Mouse (Mus musculus) lung, postnatal 14 days (tissue): Measurements from ENCODE around the gene Trim56.
"Not testable (repeated sequence)": the region's sequence is repeated elsewhere in the genome, so short reads cannot be mapped to it uniquely, and the experiment has no call there.

ENCODE experiments used
- DNase-seq: peaks from one replicate; pipeline ENCODE4 v3.0.0; 2021

Gene Trim56

DNA sequence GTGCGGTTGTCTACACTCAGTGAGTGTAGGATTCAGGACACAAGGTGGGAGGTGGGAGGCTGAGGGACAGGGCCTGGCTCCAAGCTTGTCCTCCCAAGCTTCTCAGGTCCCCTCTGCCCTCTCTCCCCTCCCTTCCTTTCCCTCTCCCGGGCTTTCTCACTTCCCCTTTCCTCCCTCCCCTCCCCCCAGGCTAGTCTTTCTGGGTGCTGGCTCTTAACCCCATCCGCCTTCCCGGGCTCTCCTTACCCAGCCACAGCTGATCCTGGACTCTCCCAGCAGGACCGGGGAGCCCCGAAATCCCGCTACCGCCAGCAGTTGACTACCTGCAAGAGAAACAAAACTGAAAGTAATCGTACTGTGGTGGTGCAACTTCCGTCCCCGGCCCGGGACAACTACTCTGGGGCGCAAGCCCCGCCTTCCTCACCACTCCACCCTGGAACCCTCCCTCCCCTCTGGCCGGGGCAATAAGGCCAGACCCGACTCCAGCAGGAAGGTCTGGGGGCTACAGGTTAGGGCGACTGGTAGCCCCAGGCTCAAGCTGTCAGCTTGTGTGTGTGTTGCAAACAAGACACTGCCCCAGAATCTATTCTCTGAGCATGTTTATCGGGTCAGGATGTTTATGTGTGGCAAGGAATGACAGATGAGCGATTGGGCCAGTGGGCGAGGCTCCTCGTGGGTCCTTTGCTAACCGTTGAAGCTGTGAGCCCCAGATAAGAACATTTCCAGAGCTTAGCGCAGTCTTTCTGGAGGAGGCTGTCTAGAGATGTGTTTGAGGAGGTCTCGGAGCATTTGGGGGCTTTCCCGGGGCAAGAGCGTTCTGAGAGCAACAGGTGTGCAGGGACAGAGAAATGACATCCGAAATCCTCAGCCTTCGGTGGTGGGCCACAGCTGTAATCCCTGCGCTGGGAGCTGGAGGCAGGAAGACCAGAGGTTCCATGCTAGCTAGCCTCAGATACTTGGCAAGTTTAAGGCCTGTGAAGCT, at the start of gene Trim56:
Gene Trim56 (minus strand): TSS at position 344 of the 982 bp plus-strand sequence.
- DNase-seq, result peak; percentile 86

DNA sequence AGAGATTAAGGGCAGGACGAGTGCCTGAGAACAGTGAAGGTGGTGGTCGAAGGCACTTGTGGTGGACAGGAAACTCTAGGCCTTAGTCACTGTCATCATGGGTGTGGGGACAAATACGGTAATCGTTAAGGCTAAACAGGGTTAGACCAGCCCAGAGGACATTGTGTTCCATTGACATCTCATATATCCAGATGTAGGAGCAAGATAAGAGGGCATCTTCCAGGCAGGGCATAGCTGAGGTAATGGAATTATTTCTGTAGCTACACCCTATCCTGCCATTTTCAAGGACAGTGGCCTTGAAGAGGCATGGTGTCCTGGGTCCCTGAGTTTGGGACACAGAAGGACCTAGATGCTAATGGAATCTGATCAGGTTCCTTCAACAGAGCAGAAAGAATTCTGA, 45.8 kb upstream of the Trim56 start:
- DNase-seq, result no peak

DNA sequence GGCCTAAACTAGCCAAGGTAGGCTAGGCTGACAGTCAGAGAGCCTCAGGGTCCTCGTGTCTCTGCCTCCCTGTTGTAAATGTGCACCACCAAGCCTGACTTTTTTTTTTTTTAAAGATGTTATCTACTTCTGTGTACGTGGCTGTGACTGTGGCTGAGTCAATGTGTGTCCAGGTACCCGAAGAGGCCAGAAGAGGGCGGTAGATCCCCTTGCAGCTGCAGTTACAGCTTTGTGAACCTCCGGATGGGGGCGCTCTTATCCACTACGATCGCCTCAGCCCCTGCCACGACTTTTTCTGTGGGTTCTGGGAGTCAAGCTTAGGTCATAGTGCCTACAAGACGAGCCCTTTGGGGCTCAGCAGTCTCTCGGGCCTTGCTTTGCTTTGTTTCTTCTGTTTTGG, 43.5 kb upstream of the Trim56 start:
- DNase-seq, result peak; percentile 57

DNA sequence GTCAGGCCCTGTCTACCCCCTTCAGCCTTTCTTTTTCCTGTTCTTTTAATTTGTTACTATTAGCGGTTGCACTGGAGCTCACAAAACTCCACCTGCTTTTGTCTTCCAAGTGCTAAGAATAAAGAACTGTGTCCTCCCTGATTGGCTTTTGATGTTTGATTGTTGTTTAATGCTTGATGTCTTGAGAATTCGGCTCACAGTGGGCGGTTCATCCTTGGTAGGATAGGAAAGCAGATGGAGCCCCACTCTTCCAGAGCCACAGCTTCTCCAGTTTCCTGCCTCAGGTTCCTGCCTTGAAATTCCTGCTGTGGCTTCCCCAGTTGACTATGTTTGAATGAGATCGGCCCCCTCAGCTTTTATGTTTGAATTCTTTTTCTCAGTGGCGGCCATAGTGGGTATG, 37.3 kb upstream of the Trim56 start:
- DNase-seq, result no peak

- DNase-seq, result no peak
These were observed 36.6 kb upstream of the Trim56 start for GRCm38 (mm10) chr5:137152623-137153022.

DNA sequence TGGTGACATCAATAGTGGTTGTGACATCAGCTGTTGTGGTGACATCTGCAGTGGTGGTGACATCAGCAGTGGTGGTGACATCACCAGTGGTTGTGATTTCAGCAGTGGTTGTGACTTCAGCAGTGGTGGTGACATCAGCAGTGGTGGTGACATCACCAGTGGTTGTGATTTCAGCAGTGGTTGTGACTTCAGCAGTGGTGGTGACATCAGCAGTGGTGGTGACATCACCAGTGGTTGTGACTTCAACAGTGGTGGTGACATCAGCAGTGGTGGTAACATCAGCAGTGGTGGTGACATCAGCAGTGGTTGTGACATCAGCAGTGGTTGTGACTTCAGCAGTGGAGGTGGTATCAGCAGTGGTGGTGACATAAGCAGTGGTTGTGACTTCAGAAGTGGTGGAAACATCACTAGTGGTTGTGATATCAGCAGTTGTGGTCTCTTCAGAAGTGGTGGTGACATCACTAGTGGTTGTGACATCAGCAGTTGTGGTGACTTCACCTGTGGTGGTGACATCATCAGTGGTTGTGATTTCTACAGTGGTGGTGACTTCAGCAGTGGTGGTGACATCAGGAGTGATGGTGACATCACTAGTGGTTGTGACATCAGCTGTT, 33.4 kb upstream of the Trim56 start, which contains the start of gene Muc3:
Gene Muc3 (minus strand): TSS at position 51 of the 611 bp plus-strand sequence.
- DNase-seq, result not testable (repeated sequence)

DNA sequence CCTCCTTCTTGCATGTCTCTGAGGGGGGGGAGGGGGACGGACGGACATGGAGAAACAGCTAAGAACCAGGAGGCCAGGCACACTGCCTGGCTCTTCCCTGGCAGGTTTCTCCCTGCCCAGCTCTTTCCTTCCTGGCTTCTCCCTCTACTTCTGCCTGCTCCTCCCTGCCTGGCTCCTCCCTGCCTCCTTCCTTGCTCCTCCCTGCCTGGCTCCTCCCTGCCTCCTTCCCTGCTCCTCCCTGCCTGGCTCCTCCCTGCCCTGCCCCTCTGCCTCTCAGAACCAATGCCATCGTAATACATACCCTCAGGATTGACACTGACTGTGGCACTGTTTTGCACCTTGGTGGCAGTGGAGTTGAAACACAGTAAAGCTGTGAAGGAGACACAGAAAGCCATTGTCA, 24.8 kb upstream of the Trim56 start:
- no peak for DNase-seq

DNA sequence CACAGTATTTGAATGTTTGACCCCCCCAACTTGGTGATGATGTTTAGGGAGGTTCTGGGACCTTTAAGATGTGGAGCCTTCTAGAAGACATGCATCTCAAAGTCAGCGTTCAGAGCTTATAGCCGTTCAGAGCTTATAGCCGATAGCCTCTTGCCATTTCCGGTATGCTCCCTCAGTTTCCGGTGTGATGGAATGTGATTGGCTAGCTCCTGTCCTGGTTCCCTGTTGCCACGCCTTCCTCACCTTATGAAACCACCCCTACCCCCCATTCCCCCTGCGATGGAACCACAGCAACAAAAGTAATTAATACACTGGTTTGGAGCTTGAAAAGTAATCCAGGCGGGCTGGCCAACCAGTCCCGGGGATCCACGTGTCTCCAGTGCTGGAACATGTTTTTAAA, 23.0 kb upstream of the Trim56 start:
- DNase-seq, result no peak

- peak; percentile 55 for DNase-seq
These were observed 18.9 kb upstream of the Trim56 start for GRCm38 (mm10) chr5:137134959-137135358.

DNA sequence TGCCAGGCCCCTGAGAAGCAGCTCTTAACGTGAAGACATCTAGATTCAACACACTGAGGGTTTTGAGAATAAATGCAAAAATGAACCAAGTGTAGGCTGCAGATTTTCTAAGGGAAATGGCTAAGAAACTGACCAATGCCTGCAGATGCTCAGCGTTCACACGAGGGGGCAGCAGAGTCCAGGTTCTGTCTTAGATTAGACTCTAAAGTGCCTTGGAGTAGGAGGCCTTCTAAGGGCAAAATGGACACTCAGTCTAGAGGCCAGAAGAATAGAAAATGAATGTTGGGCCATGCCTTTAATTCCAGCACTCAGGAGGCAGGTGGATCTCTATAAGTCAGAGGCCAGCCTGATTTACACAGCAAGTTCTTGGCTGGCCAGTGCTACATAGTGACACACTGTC, 15.5 kb upstream of the Trim56 start:
- peak; percentile 61 for DNase-seq

GRCm38 (mm10) chr5:137129281-137129680, 13.3 kb upstream of the Trim56 start:
- DNase-seq, result no peak

GRCm38 (mm10) chr5:137123516-137123915, 7.5 kb upstream of the Trim56 start:
- DNase-seq, result no peak

DNA sequence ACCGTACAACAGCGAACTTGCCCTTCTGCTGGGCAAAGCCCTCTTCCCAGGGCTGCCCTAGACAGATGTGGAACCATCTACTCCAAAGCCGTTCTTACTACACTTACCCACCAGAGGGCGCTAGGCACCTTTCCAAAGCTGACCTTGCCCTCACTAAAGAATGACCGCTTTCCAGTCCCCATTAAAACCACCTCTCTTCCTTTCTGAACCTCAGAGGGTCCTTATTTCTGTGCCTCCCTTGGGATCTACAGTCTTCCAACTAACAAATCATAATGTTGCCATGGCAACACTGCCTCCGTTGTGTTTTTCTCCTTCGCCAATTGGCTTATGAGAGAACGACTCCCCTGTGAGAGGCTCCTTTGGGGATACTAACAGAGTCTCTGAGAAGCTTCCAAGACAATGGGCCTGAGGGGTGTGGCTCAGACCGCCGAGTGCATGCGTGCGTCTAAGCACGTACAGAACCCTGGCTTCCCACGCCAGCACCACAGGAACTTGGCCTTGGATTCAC, 6.7 kb upstream of the Trim56 start:
- peak; percentile 86 for DNase-seq

GRCm38 (mm10) chr5:137121280-137121679, 5.3 kb upstream of the Trim56 start:
- DNase-seq, result no peak

- no peak for DNase-seq
These were observed 2.9 kb upstream of the Trim56 start for GRCm38 (mm10) chr5:137118878-137119277.

GRCm38 (mm10) chr5:137117994-137118393, 2.0 kb upstream of the Trim56 start:
- not testable (repeated sequence) for DNase-seq

GRCm38 (mm10) chr5:137116987-137117386, 978 bp upstream of the Trim56 start:
- DNase-seq, result no peak

DNA sequence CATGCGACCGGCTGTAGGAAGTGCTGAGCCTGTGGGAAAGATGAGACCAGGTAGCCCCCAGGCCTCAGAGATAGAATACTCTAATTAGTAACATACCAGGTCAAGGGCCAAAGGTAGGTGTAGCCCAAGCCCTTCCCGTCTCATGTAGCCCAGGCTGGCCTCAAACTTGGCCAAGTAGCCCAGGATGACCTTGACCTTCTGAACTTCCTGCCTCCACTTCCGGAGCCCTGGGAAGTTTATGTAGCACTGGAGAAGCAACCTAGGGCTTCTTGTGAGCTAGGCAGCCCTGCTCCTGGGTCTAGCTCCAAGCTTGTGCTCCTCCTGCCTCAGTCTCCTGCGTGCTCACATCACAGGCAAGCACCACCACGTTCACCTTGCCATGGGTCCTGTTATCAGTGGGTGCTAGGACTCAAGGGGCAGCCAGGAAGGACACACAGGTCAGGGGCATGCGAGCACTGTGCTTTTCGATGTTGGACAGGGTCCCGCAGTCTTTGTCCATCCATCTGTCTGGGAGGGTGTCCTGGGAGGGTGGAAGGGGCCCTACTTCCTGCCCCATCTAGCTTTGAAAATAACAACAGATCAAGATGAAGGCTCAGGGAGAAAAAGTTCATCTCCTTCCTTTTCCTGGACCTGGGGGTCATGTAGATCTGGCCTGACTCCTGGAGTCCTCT, 983 bp downstream of the Trim56 start:
- no peak for DNase-seq

GRCm38 (mm10) chr5:137111542-137112408, 4.2 kb downstream of the Trim56 start:
- DNase-seq, result no peak

GRCm38 (mm10) chr5:137110863-137111262, 5.1 kb downstream of the Trim56 start:
- DNase-seq, result no peak

GRCm38 (mm10) chr5:137109941-137110593, 5.9 kb downstream of the Trim56 start:
- no peak for DNase-seq

DNA sequence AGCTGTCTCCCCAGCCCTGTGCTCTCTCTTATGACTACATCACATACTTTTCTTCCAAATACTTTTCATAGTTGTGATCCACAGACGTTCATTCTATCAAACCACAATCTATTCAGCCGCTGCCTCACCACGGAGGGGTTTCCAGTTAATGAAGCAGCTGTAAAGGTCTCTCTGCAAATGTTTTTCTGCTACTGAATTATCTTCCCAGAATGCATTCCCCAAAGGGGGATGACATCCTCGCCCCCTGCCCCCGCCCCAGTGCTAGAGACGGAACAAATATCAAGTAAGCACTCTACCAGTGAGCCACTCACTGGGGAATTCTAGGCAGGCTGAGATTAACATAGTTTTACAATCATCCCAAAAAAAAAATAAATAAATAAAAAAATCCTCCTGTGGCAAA, 7.9 kb downstream of the Trim56 start:
- DNase-seq, result no peak
